Mouse (Mus musculus) embryo, embryonic 10 days (tissue): Measurements from ENCODE around the gene Gm2035.
"Not testable (repeated sequence)": the region's sequence is repeated elsewhere in the genome, so short reads cannot be mapped to it uniquely, and the experiment has no call there.

ENCODE experiments used
- DNase-seq: peaks from one replicate; pipeline ENCODE4 v3.0.0-alpha.2; 2015; ENCODE audit warnings: low spot score

The Gm2035 gene

GRCm38 (mm10) chr12:87919721-87920120 lies at the start of gene Gm2035:
Gene Gm2035 (minus strand): TSS chr12:87919857.
- not testable (repeated sequence) for DNase-seq

GRCm38 (mm10) chr12:87953780-87954179 lies 34.1 kb upstream of the Gm2035 start, which contains the start of gene Gm2042:
Gene Gm2042 (plus strand): TSS chr12:87954080.
- DNase-seq, result not testable (repeated sequence)

DNA sequence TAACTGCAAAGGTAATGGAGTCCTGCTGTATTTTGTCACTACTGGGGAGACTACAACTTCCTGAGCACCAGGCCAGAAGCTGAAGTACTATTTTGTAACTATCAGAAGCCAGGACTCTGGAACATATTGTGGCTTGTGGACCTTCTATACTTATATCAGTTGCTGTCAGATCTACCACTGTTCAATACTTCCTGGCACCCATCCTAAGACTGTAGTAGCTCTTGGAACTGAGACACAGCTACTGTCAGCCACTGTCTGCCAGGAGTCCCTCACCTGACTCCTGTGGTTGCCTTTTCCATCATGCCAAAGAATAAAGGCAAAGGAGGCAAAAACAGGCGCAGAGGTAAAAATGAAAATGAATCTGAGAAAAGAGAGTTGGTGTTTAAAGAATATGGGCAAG lies 24.6 kb downstream of the Gm2035 start, which contains the start of gene Gm2022:
Gene Gm2022, plus strand, starts transcription at position 301 of the 400 bp plus-strand sequence.
- not testable (repeated sequence) for DNase-seq

- DNase-seq, result not testable (repeated sequence)
These were observed 45.9 kb downstream of the Gm2035 start, which contains the start of gene Gm2016 for GRCm38 (mm10) chr12:87873772-87874171. Gene Gm2016 (plus strand): TSS chr12:87874072.
